Mouse (Mus musculus) ES-Bruce4 (cell line): ENCODE results near the gene Trim45.

Experiments used
- CTCF ChIP-seq: IDR thresholded peaks from one replicate; pipeline ENCODE4 v1.8.1; 2011; ENCODE audit warnings: low read depth, low read length
- EP300 ChIP-seq: IDR thresholded peaks from 2 replicates; pipeline ENCODE4 v1.6.1; 2011; ENCODE audit warnings: low read depth, low read length; ENCODE audit not compliant: insufficient read depth
- POLR2A ChIP-seq: IDR thresholded peaks from one replicate; pipeline ENCODE4 v1.8.1; 2011; ENCODE audit warnings: low read length; ENCODE audit not compliant: insufficient read depth

DNA sequence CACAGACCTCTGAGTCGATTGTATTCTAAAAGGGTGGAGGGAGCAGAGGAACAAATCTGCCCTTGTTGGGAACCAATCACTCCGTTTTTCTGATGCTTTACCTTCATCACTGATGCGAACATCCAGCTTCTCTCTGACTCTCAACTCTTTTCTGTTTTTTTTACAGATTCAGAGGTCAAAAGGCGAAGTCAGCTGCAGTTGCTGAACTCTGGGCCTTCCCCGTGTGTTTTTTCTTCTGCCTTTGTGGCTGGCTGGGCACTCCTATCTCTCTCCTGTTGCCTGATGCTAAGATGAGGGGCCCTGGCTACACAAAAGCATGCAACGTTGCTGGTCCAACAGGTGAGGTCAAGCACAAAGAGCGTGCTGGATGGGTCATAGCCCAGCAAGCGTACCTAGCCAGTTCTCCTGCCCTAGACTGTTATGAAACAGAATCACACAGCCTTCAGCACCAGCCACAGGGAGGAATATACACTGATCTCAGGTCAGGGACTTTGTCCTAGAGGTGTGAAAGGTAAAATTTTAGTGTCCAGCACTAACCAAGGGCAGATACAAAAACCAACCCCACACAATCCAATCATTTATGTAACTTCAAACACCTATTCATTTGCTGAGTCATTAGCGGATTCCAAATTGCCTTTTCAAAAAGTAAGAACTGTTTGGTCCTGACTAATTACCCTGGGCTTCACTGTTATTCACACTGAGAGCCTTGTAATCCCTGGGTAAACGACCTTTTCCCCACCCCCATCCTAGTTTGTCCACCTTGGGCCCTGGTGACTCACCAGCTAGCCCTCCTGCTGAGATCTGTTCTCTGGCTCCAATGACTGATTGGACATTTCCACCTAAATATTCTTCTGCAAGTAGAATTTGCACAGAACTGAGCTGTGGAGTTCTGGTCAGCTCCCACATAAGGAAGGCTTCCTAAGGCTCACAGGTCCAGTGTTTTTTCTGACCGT lies 29.3 kb upstream of the Trim45 start:
- TF ChIP-seq EP300 (no peak), CTCF (no peak), POLR2A (no peak)
